Mouse (Mus musculus): ENCODE results near the gene Gm20696. TPM values are rescaled to one million over a fixed set of nuclear protein-coding genes. Genes with fewer than 3 reads are reported as not detected.

The Gm20696 gene
- polyA plus RNA-seq, 1 experiment = 1.8 TPM

DNA sequence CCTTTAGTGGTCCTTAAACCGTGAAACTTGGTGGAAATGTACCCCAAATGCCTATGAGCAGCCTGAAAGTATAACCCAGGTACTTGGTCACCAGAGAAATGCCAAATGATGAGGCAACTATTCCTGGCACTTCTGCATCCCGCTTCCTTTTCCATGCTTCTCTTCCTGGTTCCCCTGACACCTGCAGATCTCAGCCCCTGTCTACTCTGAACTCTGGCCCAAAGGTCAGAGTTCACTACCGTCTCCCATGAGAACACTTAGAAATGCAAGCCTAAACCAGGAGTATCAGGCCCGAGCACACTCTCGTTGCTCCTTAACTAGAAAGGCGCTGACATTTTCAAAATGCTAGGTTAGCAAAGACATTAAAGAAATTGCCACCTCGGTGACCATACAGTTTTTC is 394.9 kb downstream of the Gm20696 start:
- TF ChIP-seq CTCF (IDR thresholded peaks at IDR 0.05; ENCODE audit: borderline replicate concordance, extremely low read depth, insufficient read depth, insufficient read length) (no peak), POLR2A (IDR thresholded peaks at IDR 0.05; ENCODE audit: borderline replicate concordance, extremely low read depth, insufficient read depth, insufficient read length, poor library complexity, severe bottlenecking) (no peak)

DNA sequence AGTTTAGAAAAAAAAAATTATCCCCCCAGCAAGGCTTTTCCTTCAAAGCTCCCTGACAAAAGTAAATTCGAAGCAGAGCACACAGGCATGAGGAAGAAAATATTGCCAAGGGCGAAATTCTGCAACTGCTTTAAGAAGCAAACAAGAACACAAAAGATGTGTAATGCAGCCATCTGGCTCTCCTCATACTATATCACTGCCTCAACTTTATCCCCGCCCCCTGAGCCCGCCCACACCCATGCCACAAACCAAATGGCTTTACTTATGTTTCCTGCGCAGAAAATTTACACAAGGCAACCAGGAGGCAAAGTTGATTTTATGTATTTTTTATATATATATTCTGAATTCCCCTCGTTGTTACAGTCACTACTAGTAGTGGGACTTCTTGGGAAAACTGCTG is 396.7 kb downstream of the Gm20696 start:
- TF ChIP-seq POLR2A (IDR thresholded peaks at IDR 0.05; ENCODE audit: borderline replicate concordance, extremely low read depth, insufficient read depth, insufficient read length, poor library complexity, severe bottlenecking) (no peak), CTCF (IDR thresholded peaks at IDR 0.05; ENCODE audit: borderline replicate concordance, extremely low read depth, insufficient read depth, insufficient read length) (no peak)
- peak; percentile 48 for DNase-seq (ENCODE audit: low read depth)

More for the DNA sequence above, 394.9 kb downstream of the Gm20696 start:
- DNase-seq (ENCODE audit: low read depth) = no peak

DNA sequence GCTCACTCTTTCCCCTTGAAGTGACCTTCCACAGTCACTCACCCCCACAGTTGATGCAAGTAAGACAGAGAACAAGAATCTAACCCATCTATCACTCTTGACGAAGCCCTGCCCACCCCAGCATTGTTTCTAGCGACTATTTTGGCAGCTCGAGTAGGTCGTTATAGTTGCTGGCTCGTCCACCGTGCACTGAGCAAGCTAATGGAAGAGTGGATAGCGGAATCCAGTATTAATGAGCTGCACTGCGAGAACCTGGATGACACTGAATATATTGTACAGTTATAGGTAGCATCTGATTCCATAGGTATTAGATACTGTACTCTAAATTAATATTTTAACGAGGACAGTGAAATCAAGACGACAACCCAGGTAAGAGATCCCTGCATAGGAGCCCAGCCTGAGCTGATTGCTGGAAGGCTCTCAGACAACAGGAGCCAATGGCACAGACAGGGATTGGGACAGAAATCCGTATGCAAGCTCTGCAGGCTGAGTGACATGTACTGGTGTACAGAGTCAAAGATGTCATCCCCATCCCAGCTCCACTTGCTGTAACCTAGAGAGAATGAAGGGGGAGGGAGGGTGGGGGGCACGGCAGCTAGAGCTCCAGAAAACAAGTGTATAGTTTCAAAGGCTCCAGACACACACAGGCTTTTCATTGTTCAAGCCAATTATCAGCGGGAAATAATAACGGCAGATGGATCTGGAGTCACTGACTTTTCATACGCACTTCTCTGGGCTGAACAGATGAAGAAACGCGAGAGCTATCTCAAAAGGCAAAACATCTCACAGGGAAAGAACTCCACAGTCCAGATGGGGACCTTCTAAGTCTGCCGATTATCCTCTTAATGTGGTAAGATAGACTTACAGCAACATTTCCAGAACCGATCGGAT is 398.2 kb downstream of the Gm20696 start:
- TF ChIP-seq POLR2A (IDR thresholded peaks at IDR 0.05; ENCODE audit: borderline replicate concordance, extremely low read depth, insufficient read depth, insufficient read length, poor library complexity, severe bottlenecking) (no peak), CTCF (IDR thresholded peaks at IDR 0.05; ENCODE audit: borderline replicate concordance, extremely low read depth, insufficient read depth, insufficient read length) (no peak)
- DNase-seq (ENCODE audit: low read depth) = peak; percentile 70

DNA sequence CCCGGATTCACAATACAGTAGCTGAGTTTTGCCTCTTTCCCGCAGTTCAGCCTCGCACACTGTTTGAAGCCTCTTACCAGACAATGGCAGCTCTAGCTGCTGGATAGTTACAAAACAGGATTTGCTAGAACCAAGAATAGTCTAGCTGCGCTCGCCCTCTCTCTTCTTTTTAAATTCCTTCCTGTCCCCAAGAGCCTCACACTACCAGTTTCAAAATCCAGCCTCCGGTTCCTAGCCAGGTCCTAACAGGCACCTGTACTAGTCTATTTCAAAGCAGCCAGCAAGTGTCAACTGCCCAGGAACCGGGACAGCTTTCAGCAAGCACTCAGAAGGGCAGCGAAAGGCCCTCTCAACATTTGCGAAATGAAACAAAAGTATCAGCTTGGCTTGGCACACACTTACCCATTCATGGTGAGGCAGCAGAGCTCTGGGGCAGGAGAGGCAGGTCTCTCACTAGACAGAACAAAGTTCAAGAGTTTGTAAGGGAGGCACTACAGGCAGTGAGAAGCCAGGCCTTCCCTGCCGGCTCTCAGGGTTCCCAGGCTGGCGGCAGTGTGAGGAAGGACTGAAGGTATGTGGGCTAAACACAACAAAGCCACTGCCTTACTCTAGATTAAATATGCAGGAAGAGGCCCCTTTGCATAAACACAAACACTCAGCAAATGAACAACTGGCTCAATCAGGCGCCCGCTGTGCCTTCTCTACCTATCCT is 400.5 kb downstream of the Gm20696 start:
- peak; percentile 70 for DNase-seq (ENCODE audit: low read depth)
- no peak for TF ChIP-seq POLR2A (IDR thresholded peaks at IDR 0.05; ENCODE audit: borderline replicate concordance, extremely low read depth, insufficient read depth, insufficient read length, poor library complexity, severe bottlenecking)
- TF ChIP-seq CTCF (IDR thresholded peaks at IDR 0.05; ENCODE audit: borderline replicate concordance, extremely low read depth, insufficient read depth, insufficient read length) = no peak

DNA sequence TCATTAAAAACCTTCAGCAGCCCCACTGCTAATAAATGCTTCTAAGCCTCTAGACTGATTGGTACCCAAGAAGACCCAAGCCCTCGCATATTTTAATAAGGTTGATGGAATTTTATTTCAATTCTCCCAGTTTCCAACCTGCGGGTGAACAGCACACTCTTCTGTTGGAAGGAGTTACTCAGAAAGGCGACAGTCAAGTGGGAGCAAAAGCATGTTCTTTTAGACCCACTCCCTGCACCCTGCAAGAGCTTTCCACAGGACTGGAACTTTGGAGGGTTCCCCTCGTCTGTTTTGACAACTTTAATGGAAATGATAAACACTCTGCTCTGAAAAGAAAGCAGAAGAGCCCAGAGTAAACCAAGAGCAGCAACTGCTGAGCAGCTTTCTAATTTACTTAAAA is 401.4 kb downstream of the Gm20696 start:
- peak; percentile 34; the same call in 1 of the 2 replicates for TF ChIP-seq CTCF (IDR thresholded peaks at IDR 0.05; ENCODE audit: borderline replicate concordance, extremely low read depth, insufficient read depth, insufficient read length)
- TF ChIP-seq POLR2A (IDR thresholded peaks at IDR 0.05; ENCODE audit: borderline replicate concordance, extremely low read depth, insufficient read depth, insufficient read length, poor library complexity, severe bottlenecking) = no peak
- DNase-seq (ENCODE audit: low read depth) = peak; percentile 65

DNA sequence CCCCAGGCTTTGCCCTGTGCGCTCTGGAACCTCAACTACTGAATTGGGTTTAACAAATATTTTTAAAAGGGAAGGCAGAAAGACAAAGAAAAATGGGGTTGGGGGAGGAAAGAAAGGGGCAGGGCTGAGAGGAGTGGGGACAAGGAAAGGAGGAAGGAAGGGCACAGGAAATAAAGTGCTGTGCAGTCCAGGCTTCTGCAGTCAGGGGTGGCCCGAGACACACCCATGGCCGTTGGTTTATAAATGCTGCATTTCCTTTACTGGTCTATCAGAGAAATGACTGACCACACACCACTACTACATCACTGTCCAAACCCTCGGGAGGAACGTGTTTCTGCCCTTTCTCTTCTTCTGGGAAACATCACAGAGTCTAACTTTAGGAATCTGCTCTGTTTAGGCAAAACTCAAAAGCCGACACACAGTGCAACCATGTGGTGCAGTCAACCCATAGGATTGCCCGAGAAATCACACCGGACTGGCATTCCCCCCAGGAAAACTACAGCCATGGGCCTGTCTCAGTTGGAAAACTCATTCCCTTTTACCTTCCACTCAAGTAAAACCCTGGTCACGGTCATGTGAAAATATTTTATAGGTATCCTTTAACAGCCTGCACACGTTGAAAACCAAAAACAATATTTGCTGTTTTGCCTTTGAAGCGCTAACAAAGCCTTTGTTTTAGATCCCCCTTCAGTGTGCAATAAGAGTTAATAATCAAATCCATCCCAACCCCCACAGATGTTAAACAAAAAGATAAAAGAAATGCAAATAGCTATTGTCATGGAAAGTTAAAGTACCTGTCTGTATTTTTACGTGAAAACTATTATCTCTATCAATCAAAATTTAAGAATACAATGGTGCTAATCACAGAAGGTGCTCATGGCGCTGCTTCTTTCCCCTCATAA is 402.2 kb downstream of the Gm20696 start:
- peak; percentile 28 for DNase-seq (ENCODE audit: low read depth)
- TF ChIP-seq CTCF (IDR thresholded peaks at IDR 0.05; ENCODE audit: borderline replicate concordance, extremely low read depth, insufficient read depth, insufficient read length) (no peak), POLR2A (IDR thresholded peaks at IDR 0.05; ENCODE audit: borderline replicate concordance, extremely low read depth, insufficient read depth, insufficient read length, poor library complexity, severe bottlenecking) (no peak)

DNA sequence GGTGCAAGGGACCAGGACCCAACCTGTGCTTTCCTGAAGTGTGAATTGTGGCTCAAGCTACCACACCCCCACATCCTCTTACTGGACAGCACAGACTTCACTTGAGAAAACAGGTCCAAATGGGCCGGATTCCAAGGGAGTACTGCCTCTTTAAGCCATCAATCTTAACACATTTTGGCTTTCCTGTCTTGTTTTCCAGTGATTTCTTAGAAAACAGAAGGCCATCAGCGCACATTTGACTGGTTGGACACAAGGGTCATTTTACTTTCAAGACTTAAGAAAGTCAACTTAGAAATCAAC is 402.8 kb downstream of the Gm20696 start:
- no peak for DNase-seq (ENCODE audit: low read depth)
- TF ChIP-seq POLR2A (IDR thresholded peaks at IDR 0.05; ENCODE audit: borderline replicate concordance, extremely low read depth, insufficient read depth, insufficient read length, poor library complexity, severe bottlenecking) = no peak
- TF ChIP-seq CTCF (IDR thresholded peaks at IDR 0.05; ENCODE audit: borderline replicate concordance, extremely low read depth, insufficient read depth, insufficient read length) = no peak

DNA sequence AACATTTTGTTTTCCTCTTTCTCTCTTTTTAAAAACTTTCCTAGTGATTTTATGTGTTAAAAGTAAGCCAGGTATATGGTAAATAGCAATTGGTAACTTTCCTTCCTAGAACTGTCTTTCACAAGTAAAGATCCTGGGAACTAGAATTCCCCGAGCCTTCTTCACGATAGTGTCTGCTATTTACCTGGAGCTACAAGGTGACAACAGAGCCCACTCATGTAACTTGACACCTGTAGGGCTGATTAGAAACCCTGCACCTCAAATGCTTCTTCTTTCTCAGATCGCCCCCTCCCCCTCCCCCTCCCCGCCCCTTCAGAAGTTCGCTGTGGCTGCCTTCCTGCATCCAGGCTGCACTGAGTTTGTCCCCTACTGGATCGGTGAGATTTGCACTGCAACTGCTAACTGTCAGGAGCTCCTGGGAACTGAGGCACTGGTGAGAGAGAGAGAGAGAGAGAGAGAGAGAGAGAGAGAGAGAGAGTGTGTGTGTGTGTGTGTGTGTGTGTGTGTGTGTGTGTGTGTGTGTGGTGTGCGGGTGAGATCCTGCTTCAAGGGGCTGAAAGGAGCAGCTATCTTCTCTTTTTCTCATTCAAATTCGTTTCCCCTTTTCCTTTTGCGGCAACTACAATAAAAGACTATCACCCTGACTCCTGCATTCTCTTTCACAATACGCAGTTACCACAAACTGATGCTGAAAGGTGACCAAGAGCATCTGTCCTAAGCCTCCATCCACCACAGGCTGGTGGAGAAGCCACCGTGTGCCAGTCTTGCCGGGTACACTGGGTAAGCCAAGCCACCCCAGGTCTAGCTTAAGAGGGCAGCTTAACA is 403.3 kb downstream of the Gm20696 start:
- peak; percentile 36 for DNase-seq (ENCODE audit: low read depth)
- TF ChIP-seq CTCF (IDR thresholded peaks at IDR 0.05; ENCODE audit: borderline replicate concordance, extremely low read depth, insufficient read depth, insufficient read length) (no peak), POLR2A (IDR thresholded peaks at IDR 0.05; ENCODE audit: borderline replicate concordance, extremely low read depth, insufficient read depth, insufficient read length, poor library complexity, severe bottlenecking) (no peak)

DNA sequence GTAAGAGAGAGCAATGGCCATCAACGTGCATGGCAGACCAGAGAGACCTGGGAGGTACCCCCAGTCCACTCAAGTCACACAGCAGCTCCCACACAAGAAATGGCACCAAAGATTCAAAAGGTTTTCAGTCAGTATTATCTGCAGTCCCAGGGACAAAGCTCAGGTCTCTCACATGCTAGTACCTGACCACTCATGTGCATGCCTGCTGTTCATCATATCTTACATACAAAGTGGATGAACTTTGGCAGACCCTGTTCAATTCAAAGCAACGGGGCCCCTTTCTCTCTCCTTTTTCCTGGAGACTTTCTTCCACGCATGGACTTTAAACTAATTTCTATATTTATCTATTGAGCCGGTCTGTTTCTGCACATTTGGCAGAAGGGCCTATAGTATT is 404.9 kb downstream of the Gm20696 start:
- no peak for TF ChIP-seq CTCF (IDR thresholded peaks at IDR 0.05; ENCODE audit: borderline replicate concordance, extremely low read depth, insufficient read depth, insufficient read length)
- no peak for TF ChIP-seq POLR2A (IDR thresholded peaks at IDR 0.05; ENCODE audit: borderline replicate concordance, extremely low read depth, insufficient read depth, insufficient read length, poor library complexity, severe bottlenecking)
- DNase-seq (ENCODE audit: low read depth) = no peak

All from brain, embryonic 14.5 days (tissue).